Mouse (Mus musculus): ENCODE measurements at regions not wholly inside any gene's neighbourhood (a gene's known extent, or its start where the extent isn't known, plus 50 kb on each side); places are given as distances from the start of the nearest gene placed in this dataset.
"Not testable (repeated sequence)": the region's sequence is repeated elsewhere in the genome, so short reads cannot be mapped to it uniquely, and the experiment has no call there.

GRCm38 (mm10) chr8:98955803-98956202, 460.5 kb downstream of the Cdh8 start:
- DNase-seq = no peak

GRCm38 (mm10) chr8:98913159-98913777, 503.0 kb downstream of the Cdh8 start:
- no peak for DNase-seq

GRCm38 (mm10) chr8:98893331-98893730, 522.9 kb downstream of the Cdh8 start:
- DNase-seq = no peak

GRCm38 (mm10) chr8:98861664-98862306, 554.5 kb downstream of the Cdh8 start:
- DNase-seq = no peak

- no peak for DNase-seq
Observed at GRCm38 (mm10) chr8:98861175-98861574, 555.1 kb downstream of the Cdh8 start.

GRCm38 (mm10) chr8:98860416-98860815, 555.9 kb downstream of the Cdh8 start:
- no peak for DNase-seq

GRCm38 (mm10) chr8:98829515-98829914, 586.8 kb downstream of the Cdh8 start:
- no peak for DNase-seq

- no peak for DNase-seq
Observed at GRCm38 (mm10) chr8:98829006-98829405, 587.3 kb downstream of the Cdh8 start.

GRCm38 (mm10) chr8:98811922-98812321, 604.3 kb downstream of the Cdh8 start:
- DNase-seq = no peak

- no peak for DNase-seq
Observed at GRCm38 (mm10) chr8:98797445-98797844, 618.8 kb downstream of the Cdh8 start.

- DNase-seq = no peak
Observed at GRCm38 (mm10) chr8:98767036-98767435, 649.2 kb downstream of the Cdh8 start.

- no peak for DNase-seq
Observed at GRCm38 (mm10) chr8:98756596-98756995, 659.7 kb downstream of the Cdh8 start.

- no peak for DNase-seq
Observed at GRCm38 (mm10) chr8:98755795-98756194, 660.5 kb downstream of the Cdh8 start.

- DNase-seq = peak in 1 of 2 experiments; percentile 3
Observed at GRCm38 (mm10) chr8:98752367-98752766, 663.9 kb downstream of the Cdh8 start.

- no peak for DNase-seq
Observed at GRCm38 (mm10) chr8:98707753-98708152, 708.5 kb downstream of the Cdh8 start.

GRCm38 (mm10) chr8:98706122-98706521, 710.1 kb downstream of the Cdh8 start:
- DNase-seq = no peak

GRCm38 (mm10) chr8:98685195-98685594, 731.1 kb downstream of the Cdh8 start:
- no peak for DNase-seq

- DNase-seq = no peak
Observed at GRCm38 (mm10) chr8:98684531-98684930, 731.7 kb downstream of the Cdh8 start.

GRCm38 (mm10) chr8:98680065-98680464, 736.2 kb downstream of the Cdh8 start:
- no peak for DNase-seq

- DNase-seq = no peak
Observed at GRCm38 (mm10) chr8:98659287-98659686, 757.0 kb downstream of the Cdh8 start.

- DNase-seq = not testable (repeated sequence)
Observed at GRCm38 (mm10) chr8:98652316-98652715, 764.0 kb downstream of the Cdh8 start.

- DNase-seq = no peak
Observed at GRCm38 (mm10) chr8:98651010-98651409, 765.3 kb downstream of the Cdh8 start.

GRCm38 (mm10) chr8:98628151-98628550, 788.1 kb downstream of the Cdh8 start:
- no peak for DNase-seq

- DNase-seq = no peak
Observed at GRCm38 (mm10) chr8:98613834-98614428, 802.3 kb downstream of the Cdh8 start.
